ENCODE assay signal across 20 mouse cellular contexts in genomic region chr11:21735272-21735671, GRCm38 (mm10).
"Had no signal": no experiment of that assay in that cellular context is flagged by ENCODE, and none has a peak within 500 bp of the region (broad histone marks: within the 10 kb centered on the region; RNA-seq: fewer than 3 reads in every experiment).

No protein-coding gene starts in this region.

- H3K9ac ChIP-seq: kidney, embryonic 15.5 days; limb, embryonic 12.5 days; limb, embryonic 15.5 days; liver, embryonic 14.5 days; liver, postnatal 0 days; lung, embryonic 14.5 days; neural tube, embryonic 13.5 days had no signal

- H3K4me3 ChIP-seq: kidney, embryonic 15.5 days; limb, embryonic 12.5 days; limb, embryonic 15.5 days; myocyte; neural tube, embryonic 13.5 days had no signal

- H3K27me3 ChIP-seq: kidney, embryonic 15.5 days; limb, embryonic 12.5 days; limb, embryonic 15.5 days; neural tube, embryonic 13.5 days had no signal

- H3K4me2 ChIP-seq: kidney, embryonic 15.5 days; limb, embryonic 12.5 days; limb, embryonic 15.5 days; liver, embryonic 11.5 days; lung, embryonic 14.5 days; neural tube, embryonic 13.5 days had no signal

- H3K4me1 ChIP-seq: kidney, embryonic 15.5 days; limb, embryonic 12.5 days; limb, embryonic 15.5 days; neural tube, embryonic 13.5 days had no signal

- H3K36me3 ChIP-seq: kidney, embryonic 15.5 days; limb, embryonic 12.5 days; limb, embryonic 15.5 days; neural tube, embryonic 13.5 days had no signal

- H3K27ac ChIP-seq: kidney, embryonic 15.5 days; limb, embryonic 12.5 days; limb, embryonic 15.5 days; liver, embryonic 14.5 days; macrophage; neural tube, embryonic 13.5 days; stomach, postnatal 0 days had no signal

- ATAC-seq: liver, postnatal 0 days; lung, postnatal 0 days had no signal

- DNase-seq: kidney, adult 11 months; kidney, adult 8-10 months; kidney, postnatal 10 days; kidney, postnatal 4 days; left cerebral cortex, postnatal 4 days; liver, postnatal 0 days; lung, embryonic 14.5 days; thymus, adult 2 months; thymus, postnatal 14 days; thymus, postnatal 4 days had no signal

- H3K9me3 ChIP-seq: kidney, embryonic 15.5 days; limb, embryonic 12.5 days; limb, embryonic 15.5 days; neural tube, embryonic 13.5 days had no signal
